In the genomic region with DNA sequence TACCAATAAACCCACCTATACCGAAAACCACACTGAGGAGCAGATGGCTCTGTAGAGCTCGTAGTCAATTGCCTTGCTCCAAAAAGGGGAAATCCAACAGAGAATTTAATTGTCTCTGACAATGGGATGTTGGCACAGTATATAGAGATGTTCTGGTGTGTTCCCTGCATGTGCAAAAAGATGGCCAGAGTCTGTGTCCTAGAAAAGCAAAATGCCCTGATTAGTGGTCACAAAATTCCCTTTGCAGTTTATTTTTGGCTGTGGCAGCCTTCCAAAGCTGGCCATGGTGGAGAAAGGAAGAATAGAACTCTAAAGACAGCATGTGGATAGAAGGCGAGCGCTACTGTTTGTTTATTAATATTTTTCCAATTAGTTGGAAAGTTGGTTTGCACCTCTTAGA, we compare ENCODE assay signal across 13 mouse cellular contexts.
DNase-seq lines count a peak whose midpoint lies in the region; ATAC-seq and TF ChIP-seq lines count a peak whose summit lies in the region.
"Had no signal": no experiment of that assay in that cellular context is flagged by ENCODE, and none has a peak within 500 bp of the region (broad histone marks: within the 10 kb centered on the region; RNA-seq: fewer than 3 reads in every experiment).

No protein-coding gene starts in this region.

- no peak overlapping the region for H3K4me3 ChIP-seq in midbrain, postnatal 0 days (ENCODE audit: low read depth, low read length)
- no peak overlapping the region for H3K4me3 ChIP-seq in midbrain, embryonic 14.5 days (replicated peaks; ENCODE audit: low read depth, low read length)
- no peak overlapping the region for H3K4me3 ChIP-seq in heart, embryonic 12.5 days
- no peak overlapping the region for H3K4me3 ChIP-seq in embryonic facial prominence, embryonic 10.5 days
- H3K4me3 ChIP-seq: megakaryocyte, embryonic 14.5 days; myocyte had no signal

- peak; percentile 15 for DNase-seq in midbrain, postnatal 0 days (ENCODE audit: low spot score)
- DNase-seq in midbrain, embryonic 14.5 days: no peak
- peak; percentile 78 for DNase-seq in cerebellum, adult 8-10 months
- DNase-seq in thymus, postnatal 36 days: no peak
- DNase-seq in embryo, embryonic 9.5 days (ENCODE audit: extremely low spot score): no peak
- DNase-seq in embryonic facial prominence, embryonic 10.5 days (ENCODE audit: low spot score): no peak
- DNase-seq: embryo, embryonic 11 days; liver; lung, embryonic 14.5 days; right cerebral cortex, postnatal 25 days had no signal

- H3K4me2 ChIP-seq in midbrain, postnatal 0 days (ENCODE audit: low read depth, low read length, poor library complexity, severe bottlenecking): no peak overlapping the region
- no peak overlapping the region for H3K4me2 ChIP-seq in midbrain, embryonic 14.5 days (ENCODE audit: low read length)
- H3K4me2 ChIP-seq in heart, embryonic 12.5 days: no peak overlapping the region
- H3K4me2 ChIP-seq: lung, embryonic 14.5 days had no signal

- WGBS in midbrain, postnatal 0 days: 86% methylated on average over 4 of the region's 4 CpGs
- 95% methylated on average over 4 of the region's 4 CpGs for WGBS in midbrain, embryonic 14.5 days
- 91% methylated on average over 4 of the region's 4 CpGs for WGBS in heart, embryonic 12.5 days
- 92% methylated on average over 4 of the region's 4 CpGs for whole genome bisulfite sequencing in embryonic facial prominence, embryonic 10.5 days

- no peak for ATAC-seq in midbrain, postnatal 0 days (ENCODE audit: low FRiP score)
- ATAC-seq in midbrain, embryonic 14.5 days (ENCODE audit: low FRiP score, low TSS enrichment): no peak
- no peak for ATAC-seq in heart, embryonic 12.5 days (ENCODE audit: insufficient number of reproducible peaks, low FRiP score)

- no peak for TF ChIP-seq CTCF in midbrain, postnatal 0 days (IDR thresholded peaks at IDR 0.05)

- no peaks in the 10 kb centered on the region for H3K36me3 ChIP-seq in midbrain, postnatal 0 days (ENCODE audit: insufficient read depth, low read length)
- no peaks in the 10 kb centered on the region for H3K36me3 ChIP-seq in midbrain, embryonic 14.5 days (ENCODE audit: control insufficient read depth, insufficient read depth, low read length)
- no peaks in the 10 kb centered on the region for H3K36me3 ChIP-seq in heart, embryonic 12.5 days
- H3K36me3 ChIP-seq in embryonic facial prominence, embryonic 10.5 days (replicated peaks): no peaks in the 10 kb centered on the region

- no peaks in the 10 kb centered on the region for H3K9me3 ChIP-seq in midbrain, postnatal 0 days (ENCODE audit: low read length)
- no peaks in the 10 kb centered on the region for H3K9me3 ChIP-seq in midbrain, embryonic 14.5 days (ENCODE audit: control insufficient read depth, low read length)
- H3K9me3 ChIP-seq in heart, embryonic 12.5 days (replicated peaks): no peaks in the 10 kb centered on the region
- H3K9me3 ChIP-seq in embryonic facial prominence, embryonic 10.5 days: no peaks in the 10 kb centered on the region
- H3K9me3 ChIP-seq: megakaryocyte, embryonic 14.5 days had no signal

- no peaks in the 10 kb centered on the region for H3K4me1 ChIP-seq in midbrain, postnatal 0 days (ENCODE audit: insufficient read depth, low read length)
- no peaks in the 10 kb centered on the region for H3K4me1 ChIP-seq in midbrain, embryonic 14.5 days (ENCODE audit: control insufficient read depth, insufficient read depth, low read length)
- H3K4me1 ChIP-seq in heart, embryonic 12.5 days (replicated peaks): peaks cover 10% of the 10 kb centered on the region
- no peaks in the 10 kb centered on the region for H3K4me1 ChIP-seq in embryonic facial prominence, embryonic 10.5 days
- H3K4me1 ChIP-seq: megakaryocyte, embryonic 14.5 days had no signal

- no peak overlapping the region for H3K9ac ChIP-seq in midbrain, postnatal 0 days (replicated peaks; ENCODE audit: low read length, poor library complexity, severe bottlenecking)
- no peak overlapping the region for H3K9ac ChIP-seq in midbrain, embryonic 14.5 days (replicated peaks; ENCODE audit: low read length)
- no peak overlapping the region for H3K9ac ChIP-seq in heart, embryonic 12.5 days
- H3K9ac ChIP-seq: lung, embryonic 14.5 days had no signal

- no peaks in the 10 kb centered on the region for H3K27me3 ChIP-seq in midbrain, postnatal 0 days (ENCODE audit: insufficient read depth, low read length)
- no peaks in the 10 kb centered on the region for H3K27me3 ChIP-seq in midbrain, embryonic 14.5 days (ENCODE audit: control insufficient read depth, insufficient read depth, low read length)
- no peaks in the 10 kb centered on the region for H3K27me3 ChIP-seq in heart, embryonic 12.5 days (replicated peaks)
- H3K27me3 ChIP-seq in embryonic facial prominence, embryonic 10.5 days (replicated peaks; ENCODE audit: low read depth, poor library complexity, severe bottlenecking): no peaks in the 10 kb centered on the region

- H3K27ac ChIP-seq in midbrain, postnatal 0 days (ENCODE audit: low read depth, low read length): no peak overlapping the region
- H3K27ac ChIP-seq in midbrain, embryonic 14.5 days (replicated peaks; ENCODE audit: low read depth, low read length): no peak overlapping the region
- H3K27ac ChIP-seq in heart, embryonic 12.5 days (ENCODE audit: poor library complexity, severe bottlenecking): peak overlapping the region; percentile 16; the same call in 1 of the 2 replicates
- no peak overlapping the region for H3K27ac ChIP-seq in embryonic facial prominence, embryonic 10.5 days (replicated peaks)

Comparison
In these comparisons a context has a peak if more than half of its experiments do, and no peak if none do; other contexts are left out.
1. DNase-seq: peak in midbrain, postnatal 0 days (single experiment) and cerebellum, adult 8-10 months (single experiment); none in midbrain, embryonic 14.5 days (single experiment), thymus, postnatal 36 days (0 of 2), embryo, embryonic 9.5 days (single experiment) and embryonic facial prominence, embryonic 10.5 days (single experiment).